Mouse (Mus musculus) heart, postnatal 25 days (tissue): ENCODE measurements around the gene Ficd. TPM values are rescaled to one million over a fixed set of nuclear protein-coding genes. Genes with fewer than 3 reads are reported as not detected.

ENCODE experiments used
- DNase-seq: peaks from one replicate; pipeline ENCODE4 v3.0.0; 2022; ENCODE audit warnings: low spot score
- intact Hi-C: fragments of 180-260 bp; cut with DNase I; formaldehyde crosslinking; loops from one replicate; pipeline ENCODE4 v1.15.1; 2025
- total RNA-seq, 2 experiments: library from RNA; stranded (reverse); gene quantifications; 2 replicates each; pipeline ENCODE4 v1.2.3; 2021

Gene Ficd
- total RNA-seq, 2 experiments from 2014 or later, result 6.4 to 7.8 TPM

DNA sequence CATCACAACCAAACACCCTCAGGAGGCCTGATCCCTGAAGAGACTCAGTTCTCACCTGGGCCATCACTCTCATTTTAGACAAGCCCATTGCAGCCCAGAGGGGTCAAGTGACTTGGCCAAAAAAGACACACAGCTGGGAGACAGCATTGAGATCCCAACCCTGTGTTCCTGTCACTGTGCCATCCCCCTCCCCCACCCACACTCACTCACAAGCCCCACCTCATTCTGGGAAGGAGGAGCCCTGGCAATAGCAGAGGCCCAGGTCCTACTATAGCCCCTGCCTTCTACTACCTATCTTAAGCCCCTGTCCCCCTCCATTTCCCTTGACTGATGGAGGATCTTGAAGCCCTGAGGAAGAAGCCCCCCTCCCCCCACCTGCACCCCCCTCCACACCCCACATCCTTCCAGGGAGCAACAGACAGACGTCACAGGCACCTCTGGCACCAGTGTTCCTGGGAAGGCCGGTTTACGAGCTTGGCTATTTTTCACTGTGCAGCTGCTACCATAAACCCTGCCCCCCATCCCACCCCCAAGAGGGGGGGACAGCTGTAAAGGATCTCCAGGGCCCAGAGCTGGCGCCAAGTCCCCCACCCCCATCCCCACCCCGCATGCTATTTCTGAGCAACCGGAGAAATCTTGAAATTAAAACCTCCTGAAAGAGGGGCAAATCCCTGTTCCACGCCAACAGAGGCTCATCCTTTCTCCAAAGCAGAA, 53.6 kb downstream of the Ficd start:
- DNase-seq, result no peak
- intact Hi-C loops, result no loop called here

Other genes with a start within 250 kb of the Ficd start
- gene Wscd2, start 245.5 kb upstream of the Ficd start, total RNA-seq, result under 1 TPM; 0.34 to 0.36 TPM
- 10 to 100 TPM; 23.6 to 29.9 TPM for gene Cmklr1, start 85.4 kb upstream of the Ficd start, total RNA-seq
- gene 1700069L16Rik, start 11.0 kb upstream of the Ficd start, total RNA-seq, result not detected
- gene Sart3, start 36.7 kb downstream of the Ficd start, total RNA-seq, result 10 to 100 TPM; 14.1 to 17.1 TPM
- gene Iscu, start 36.9 kb downstream of the Ficd start, total RNA-seq, result 100 to 1,000 TPM; 164 to 165 TPM
- 1 to 10 TPM; 6.7 to 7.3 TPM for gene Tmem119, start 64.7 kb downstream of the Ficd start, total RNA-seq
- 1 to 10 TPM; 2.4 to 3.6 TPM for gene Selplg, start 96.8 kb downstream of the Ficd start, total RNA-seq
- gene Coro1c, start 173.0 kb downstream of the Ficd start, total RNA-seq, result 10 to 100 TPM; 34.5 to 35.2 TPM